Mouse (Mus musculus) cerebellum, adult 2 months (tissue): ENCODE measurements around the gene Pld1.

Experiments used
- CTCF ChIP-seq: fragments of 200-500 bp; IDR thresholded peaks from 2 replicates; pipeline ENCODE4 v1.5.1; 2011; ENCODE audit warnings: low read depth, mild to moderate bottlenecking, control low read depth, low read length, moderate library complexity, borderline replicate concordance; ENCODE audit not compliant: insufficient read depth
- POLR2A ChIP-seq: fragments of 200-500 bp; IDR thresholded peaks from 2 replicates; pipeline ENCODE4 v1.6.1; 2011; ENCODE audit warnings: low read length, control low read depth, borderline replicate concordance; ENCODE audit not compliant: insufficient read depth

DNA sequence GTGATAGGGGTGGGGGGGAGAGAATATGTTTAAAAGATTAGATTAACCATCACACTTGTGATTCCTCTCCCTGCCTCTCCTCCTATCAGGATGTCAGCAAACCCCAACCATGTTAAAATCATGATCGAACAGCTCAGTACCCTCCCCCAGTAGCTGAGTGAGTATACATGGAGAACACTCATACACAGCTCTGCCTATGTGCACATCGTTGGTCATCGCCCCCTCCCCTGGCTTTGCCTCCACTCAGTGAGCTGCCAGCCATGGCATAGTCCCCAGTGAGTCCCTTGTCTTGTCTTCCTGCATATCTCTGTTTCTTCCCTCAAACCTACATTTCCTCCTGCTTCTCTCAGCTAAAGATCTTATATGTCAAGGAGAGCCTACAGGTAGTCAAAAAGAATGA is 36.5 kb downstream of the Pld1 start:
- TF ChIP-seq POLR2A (no peak), CTCF (no peak)
